Mouse (Mus musculus) right cerebral cortex, adult 2 months (tissue): ENCODE data around the gene Elmo3.

Source experiments
- DNase-seq, 2 experiments: peaks; one replicate each; pipeline ENCODE4 v3.0.0; 2021 to 2022; ENCODE audit warnings: low spot score in 2 of 2

The Elmo3 gene

DNA sequence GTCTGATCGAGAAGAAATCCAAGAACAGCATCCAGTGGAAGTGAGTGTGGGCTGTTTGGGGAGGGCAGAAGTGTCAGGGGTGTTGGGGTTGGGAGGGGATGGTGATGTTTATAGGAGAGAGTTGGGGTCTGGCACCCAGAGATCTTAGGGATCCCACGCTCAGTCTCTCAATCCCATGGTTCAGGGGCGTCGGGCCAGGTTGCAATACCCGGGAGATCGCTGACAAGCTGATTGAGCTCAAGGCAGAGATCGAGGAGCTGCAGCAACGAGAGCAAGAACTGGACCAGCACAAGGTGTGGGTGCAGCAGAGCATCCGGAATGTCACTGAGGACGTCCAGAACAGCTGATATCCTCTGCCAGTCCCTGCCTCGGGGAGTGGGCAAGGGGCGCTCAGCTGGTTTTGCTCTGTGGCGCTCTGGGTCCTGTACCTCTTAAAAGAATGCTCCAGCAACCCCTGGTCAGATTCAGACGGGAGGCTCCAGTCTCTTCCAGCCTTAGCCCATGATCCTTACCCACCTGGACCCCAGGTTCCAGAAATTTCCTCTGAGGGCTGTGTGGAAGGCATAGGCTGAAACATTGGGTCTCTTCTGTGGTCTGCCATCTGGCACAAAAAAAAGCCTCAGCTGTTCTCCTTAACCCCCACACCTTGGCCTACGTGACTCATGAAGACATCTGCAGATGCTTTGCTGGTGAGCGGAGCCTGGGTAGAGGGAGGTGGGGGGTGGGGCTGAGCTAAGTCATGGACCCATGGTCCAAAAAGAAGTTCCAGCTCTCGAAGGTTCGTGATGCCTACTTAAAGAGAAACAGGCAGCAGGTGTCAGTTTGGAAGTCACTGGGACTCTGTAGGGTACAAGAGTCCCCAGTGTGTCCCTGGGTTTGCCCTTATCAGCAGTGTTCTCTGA lies 6.8 kb upstream of the Elmo3 start:
- DNase-seq: no peak

DNA sequence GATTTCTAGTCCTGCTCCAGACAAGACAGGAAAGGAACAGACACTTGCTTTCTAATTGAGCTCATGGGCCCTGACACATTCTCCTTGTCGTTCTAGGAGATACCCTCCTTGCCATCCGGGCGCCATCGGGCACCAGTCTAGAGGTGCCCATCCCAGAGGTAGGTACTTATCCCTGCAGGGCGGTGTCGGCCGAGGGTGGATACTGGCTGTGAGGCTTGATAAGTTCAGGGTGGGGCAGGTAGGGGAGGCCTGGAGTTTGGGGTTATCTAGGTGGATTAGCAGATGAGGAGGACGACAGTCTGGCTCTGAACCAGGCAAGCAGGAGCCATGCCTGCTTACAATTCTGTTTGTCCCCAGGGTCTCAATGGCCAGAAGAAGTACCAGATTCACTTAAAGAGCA lies 5.4 kb upstream of the Elmo3 start:
- no peak for DNase-seq

DNA sequence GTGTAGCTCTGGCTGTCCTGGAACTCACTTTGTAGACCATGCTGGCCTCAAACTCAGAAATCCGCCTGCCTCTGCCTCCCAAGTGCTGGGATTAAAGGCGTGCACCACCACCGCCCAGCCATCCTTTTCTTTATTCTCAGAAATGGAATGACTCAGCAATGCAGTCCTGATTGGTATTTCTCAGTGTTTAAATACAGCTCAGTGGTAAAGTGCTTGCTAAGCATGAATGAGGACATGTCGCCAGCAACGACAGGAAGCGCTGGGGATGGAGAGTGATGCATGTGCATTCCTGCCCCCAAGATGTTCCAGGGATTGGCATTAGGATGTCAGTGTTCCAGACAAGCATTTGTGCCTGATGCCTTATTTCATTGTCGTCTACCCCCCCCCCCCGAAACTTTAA lies 2.0 kb upstream of the Elmo3 start:
- DNase-seq: no peak

DNA sequence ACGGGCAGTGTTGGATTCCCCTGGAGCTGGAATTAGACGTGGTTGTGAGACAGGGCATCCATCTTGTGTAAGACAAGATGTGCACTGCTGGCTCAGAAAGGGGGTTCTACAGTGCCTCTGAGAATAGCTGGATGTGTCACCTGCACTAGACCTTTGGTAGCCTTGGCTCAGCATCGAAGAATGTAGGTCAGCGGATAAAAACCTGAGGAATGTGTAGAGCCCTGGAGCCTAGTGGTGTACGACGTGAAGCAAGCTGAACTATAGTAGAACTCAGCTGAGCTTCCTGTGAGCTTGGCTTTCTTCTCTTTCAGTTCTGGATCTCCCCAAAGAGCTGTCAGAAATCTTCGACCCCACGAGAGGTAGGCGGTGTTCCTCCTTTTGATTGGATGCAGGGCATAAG lies 1.5 kb upstream of the Elmo3 start:
- DNase-seq: no peak

GRCm38 (mm10) chr8:105304325-105305210 lies 833 bp upstream of the Elmo3 start:
- peak in 1 of 2 experiments; percentile 23 for DNase-seq

- DNase-seq: no peak
Observed at GRCm38 (mm10) chr8:105306146-105306691, 818 bp downstream of the Elmo3 start.

DNA sequence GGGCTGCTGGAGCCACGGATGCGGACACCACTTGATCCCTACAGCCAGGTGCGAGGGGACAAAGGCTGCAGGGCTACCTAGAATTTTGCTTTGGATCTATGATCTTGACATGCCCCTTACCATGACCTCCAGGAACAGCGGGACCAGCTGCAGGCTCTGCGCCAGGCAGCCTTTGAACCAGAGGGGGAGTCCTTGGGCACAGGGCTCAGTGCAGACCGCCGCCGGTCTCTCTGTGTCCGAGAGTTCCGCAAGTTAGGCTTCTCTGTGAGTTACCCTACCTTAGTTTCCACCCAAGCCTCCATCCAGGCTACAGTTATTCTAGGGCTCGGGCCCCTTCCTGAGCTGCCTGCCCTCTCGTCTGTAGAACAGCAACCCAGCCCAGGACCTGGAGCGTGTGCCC lies 2.3 kb downstream of the Elmo3 start:
- no peak for DNase-seq

DNA sequence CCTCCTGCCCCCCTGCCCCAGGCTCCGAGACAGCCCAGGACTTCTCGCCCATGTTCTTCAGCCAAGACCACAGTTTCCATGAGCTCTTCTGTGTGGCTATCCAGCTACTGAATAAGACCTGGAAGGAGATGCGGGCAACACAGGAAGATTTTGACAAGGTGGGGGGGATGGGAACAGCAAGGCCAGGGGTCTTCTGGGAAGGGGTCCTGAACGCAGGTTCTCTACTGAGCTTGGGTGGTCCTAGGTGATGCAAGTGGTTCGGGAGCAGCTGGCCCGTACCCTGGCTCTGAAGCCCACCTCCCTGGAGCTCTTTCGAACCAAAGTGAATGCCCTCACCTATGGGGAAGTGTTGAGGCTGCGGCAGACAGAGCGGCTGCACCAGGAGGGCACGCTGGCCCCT lies 3.0 kb downstream of the Elmo3 start:
- DNase-seq: no peak

DNA sequence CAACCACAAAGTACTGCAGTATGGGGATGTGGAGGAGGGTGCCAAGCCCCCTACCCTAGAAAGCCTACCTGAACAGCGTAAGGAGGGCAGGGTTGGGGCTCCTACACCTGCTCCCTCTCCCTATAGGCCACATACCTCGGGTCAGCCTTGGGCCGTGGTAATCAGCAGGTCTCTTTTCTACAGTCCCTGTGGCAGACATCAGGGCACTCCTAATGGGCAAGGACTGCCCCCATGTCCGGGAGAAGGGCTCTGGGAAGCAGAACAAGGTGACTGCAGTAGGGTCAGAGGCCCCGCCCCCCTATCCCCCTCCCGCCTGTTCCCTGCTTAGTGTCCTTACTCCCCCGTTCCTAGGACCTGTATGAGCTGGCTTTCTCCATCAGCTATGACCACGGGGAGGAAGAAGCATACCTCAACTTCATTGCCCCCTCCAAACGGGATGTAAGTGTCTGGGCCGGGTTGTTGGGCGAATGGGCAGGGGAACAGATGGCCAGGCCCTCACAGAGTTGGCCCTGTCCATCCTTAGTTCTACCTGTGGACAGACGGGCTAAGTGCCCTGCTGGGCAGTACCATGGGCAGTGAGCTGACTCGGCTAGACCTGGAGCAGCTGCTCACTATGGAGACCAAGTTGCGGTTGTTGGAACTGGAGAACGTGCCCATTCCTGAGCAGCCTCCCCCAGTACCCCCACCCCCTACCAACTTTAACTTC lies 3.9 kb downstream of the Elmo3 start:
- no peak for DNase-seq

- no peak for DNase-seq
Observed at GRCm38 (mm10) chr8:105310118-105310517, 4.7 kb downstream of the Elmo3 start.

- no peak for DNase-seq
Observed at GRCm38 (mm10) chr8:105311718-105312117, 6.3 kb downstream of the Elmo3 start.

DNA sequence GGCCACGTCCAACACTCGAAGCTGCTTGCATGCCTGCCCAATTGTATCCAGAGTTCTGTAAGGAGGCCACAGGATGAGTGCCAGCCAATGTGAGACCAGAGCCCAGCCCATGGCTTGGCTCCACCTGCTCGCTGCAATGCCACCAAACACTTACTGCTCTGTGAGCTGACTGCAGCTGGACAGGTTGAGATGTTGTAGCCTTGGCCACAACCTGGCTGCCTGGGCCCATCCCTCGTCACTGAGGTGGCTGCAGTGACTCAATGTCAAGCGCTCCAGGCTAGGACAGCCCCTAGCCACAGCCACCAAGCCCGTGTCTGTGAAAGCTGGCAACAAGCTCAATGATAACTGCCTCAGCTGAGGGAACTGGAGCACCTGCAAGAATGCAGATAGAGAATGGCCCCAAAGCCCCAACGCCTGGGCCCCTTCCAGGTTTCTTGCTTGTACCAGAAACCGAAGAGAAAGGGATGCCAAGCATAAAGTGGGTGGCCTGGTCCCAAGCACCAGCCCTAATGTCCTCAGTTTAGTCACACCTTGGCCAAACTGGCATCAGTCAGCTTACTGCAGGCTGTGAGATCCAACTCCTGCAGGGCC lies 7.6 kb downstream of the Elmo3 start:
- DNase-seq: no peak

- DNase-seq: no peak
Observed at GRCm38 (mm10) chr8:105313622-105314402, 8.4 kb downstream of the Elmo3 start.

DNA sequence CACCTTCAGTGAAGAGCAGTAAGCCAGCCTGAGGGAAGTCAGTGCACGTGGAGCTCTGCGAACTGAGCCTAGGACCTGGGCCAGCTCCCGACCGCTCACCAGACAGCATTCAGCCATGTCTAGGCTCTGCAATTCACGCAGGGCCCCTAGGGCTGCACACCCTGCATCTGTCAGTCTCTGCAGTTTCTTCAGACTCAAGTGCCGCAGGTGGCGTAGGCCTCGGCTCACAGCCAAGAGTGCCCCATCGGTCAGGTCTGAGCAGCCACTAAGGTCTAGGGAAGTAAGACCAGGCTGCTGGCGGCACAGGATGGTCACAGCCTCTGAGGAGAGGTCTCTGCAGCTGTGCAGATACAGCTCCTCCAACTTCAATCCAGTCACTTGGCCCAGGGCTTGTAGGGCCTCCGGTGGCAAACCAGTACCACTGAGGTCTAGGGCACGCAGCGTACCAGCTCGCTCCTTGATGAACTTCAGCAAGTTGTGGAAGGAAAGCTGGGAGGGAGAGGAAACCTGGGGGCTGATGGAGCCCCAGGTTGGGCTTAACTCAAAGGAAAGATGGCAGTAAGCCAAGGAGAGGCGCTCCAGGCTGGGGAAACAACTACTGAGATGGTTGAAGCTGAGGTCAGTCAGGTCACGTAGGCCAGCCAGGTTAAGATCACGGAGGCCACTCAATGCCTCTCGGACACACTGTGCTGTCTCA lies 9.8 kb downstream of the Elmo3 start:
- no peak for DNase-seq

- DNase-seq: no peak
Observed at GRCm38 (mm10) chr8:105317941-105318340, 12.5 kb downstream of the Elmo3 start.

GRCm38 (mm10) chr8:105318662-105319190 lies 13.3 kb downstream of the Elmo3 start:
- DNase-seq: no peak

GRCm38 (mm10) chr8:105323183-105323582 lies 17.8 kb downstream of the Elmo3 start:
- DNase-seq: no peak

DNA sequence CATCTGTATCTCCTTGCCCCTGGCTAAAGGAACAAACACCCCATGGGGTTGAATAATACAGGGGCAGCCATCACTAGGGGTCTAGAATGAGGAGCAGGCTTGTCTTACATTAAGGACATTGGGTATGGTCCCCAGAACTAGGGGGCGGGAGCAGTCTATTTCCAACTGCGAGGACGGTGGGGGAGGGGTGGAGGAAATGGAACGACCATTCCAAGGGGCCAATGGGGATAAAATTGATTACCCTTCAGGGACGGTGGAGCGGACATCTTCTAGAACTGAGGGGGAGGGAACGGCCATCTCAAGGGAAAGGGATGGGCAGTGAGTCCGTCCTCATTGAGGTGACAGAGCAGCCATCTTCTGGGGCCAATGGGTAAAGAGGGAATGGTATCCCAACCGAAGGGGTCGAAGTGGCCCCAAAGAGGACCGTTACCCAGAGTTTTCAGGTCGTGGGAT lies 20.3 kb downstream of the Elmo3 start:
- peak in 1 of 2 experiments; percentile 16 for DNase-seq

- DNase-seq: peak; percentile 96 to 98
Observed at GRCm38 (mm10) chr8:105326141-105326672, 20.8 kb downstream of the Elmo3 start, which contains the start of the genes Lrrc29 and Tmem208. TSS of gene Lrrc29 (minus strand) at chr8:105326278. TSS of gene Tmem208 (plus strand) at chr8:105326354.
